Mouse (Mus musculus) CH12.LX (cell line): ENCODE measurements around the gene H2-Oa.

Source experiments
- CTCF ChIP-seq, 2 experiments: IDR thresholded peaks in 1 of 2; conservative IDR thresholded peaks in 1 of 2; 2 replicates each; pipeline ENCODE4 v1.5.1; 2011 to 2012; ENCODE audit warnings: low read depth in 2 of 2, low read length in 2 of 2, improper control_type of control experiment in 1 of 2, inconsistent platforms in 1 of 2, mild to moderate bottlenecking in 1 of 2, moderate library complexity in 1 of 2
- GABPA ChIP-seq: IDR thresholded peaks from 2 replicates; pipeline ENCODE4 v1.6.1; 2012; ENCODE audit warnings: low read depth, low read length, improper control_type of control experiment, inconsistent platforms; ENCODE audit not compliant: insufficient replicate concordance

- TF ChIP-seq CTCF (conservative IDR thresholded peaks at IDR 0.05 in 1 of 2, IDR thresholded peaks at IDR 0.05 in 1 of 2; ENCODE audit: low read depth in 2 of 2, low read length in 2 of 2) (no peak), GABPA (no peak)
Measured at GRCm38 (mm10) chr17:34121172-34121878, 29.2 kb downstream of the H2-Oa start.
